Mouse (Mus musculus) bone marrow, adult 2 months (tissue): ENCODE measurements around the gene Tex19.1. TPM values are rescaled to one million over a fixed set of nuclear protein-coding genes. Genes with fewer than 3 reads are reported as not detected.
"Not testable (repeated sequence)": the region's sequence is repeated elsewhere in the genome, so short reads cannot be mapped to it uniquely, and the experiment has no call there.

Experiments
- H3K27ac ChIP-seq: fragments of 200-500 bp; 2 replicates; pipeline ENCODE4 v1.5.1; 2012; ENCODE audit warnings: low read depth, mild to moderate bottlenecking, control low read depth, inconsistent platforms, low read length; ENCODE audit not compliant: control insufficient read depth, poor library complexity, insufficient read depth
- H3K4me1 ChIP-seq: fragments of 200-500 bp; 2 replicates; pipeline ENCODE4 v1.6.1; 2011; ENCODE audit warnings: low read length; ENCODE audit not compliant: control insufficient read depth, insufficient read depth
- H3K4me3 ChIP-seq: fragments of 200-500 bp; replicated peaks from 2 replicates; pipeline ENCODE3; 2011; ENCODE audit warnings: mild to moderate bottlenecking, low read depth, low read length, control low read depth; ENCODE audit not compliant: control insufficient read depth
- CTCF ChIP-seq: fragments of 200-500 bp; IDR thresholded peaks from 2 replicates; pipeline ENCODE4 v1.5.1; 2011; ENCODE audit warnings: low read length, control low read depth; ENCODE audit not compliant: control insufficient read depth, insufficient read depth
- POLR2A ChIP-seq: fragments of 200-500 bp; IDR thresholded peaks from 2 replicates; pipeline ENCODE4 v1.6.1; 2011; ENCODE audit warnings: low read depth, mild to moderate bottlenecking, control low read depth, low read length, borderline replicate concordance; ENCODE audit not compliant: control insufficient read depth
- WGBS: fragments of 180-500 bp; shearing (Covaris S2); methylation state at CpG from one replicate; pipeline ENCODE4 v1.1.7; 2018; 5-methylcytosine and 5-hydroxymethylcytosine counted together
- polyA plus RNA-seq: library from polyadenylated mRNA; stranded (reverse); fragments of >200 nt; gene quantifications from 2 replicates; pipeline ENCODE4 v1.2.4, GENCODE M21; 2011; ENCODE audit warnings: low replicate concordance; ENCODE audit not compliant: missing spikeins, insufficient read depth, insufficient read length

Tex19.1 gene
- polyA plus RNA-seq = 6.6 TPM in 1 of 2 replicates, not detected in the other

DNA sequence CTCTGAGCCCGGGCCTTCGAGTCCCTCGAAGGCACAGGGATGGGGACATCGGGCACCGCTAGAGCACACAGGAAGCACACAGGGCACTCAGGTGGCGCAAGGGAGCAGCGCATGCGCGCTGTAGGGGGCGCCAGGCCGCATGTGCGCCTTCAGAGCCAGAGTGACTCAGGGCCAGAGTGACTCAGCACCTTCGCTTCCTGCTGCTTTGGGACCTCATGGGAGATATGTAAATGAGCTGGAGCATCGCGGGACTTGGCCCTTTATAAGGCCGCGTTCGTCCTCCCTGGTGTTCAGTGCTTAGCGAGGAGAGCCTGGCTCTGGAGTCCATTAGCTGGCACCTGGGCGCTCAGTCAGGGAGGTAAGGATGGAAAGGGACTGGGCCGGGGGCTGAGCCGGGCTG is at the start of gene Tex19.1:
Gene Tex19.1 (plus strand): TSS at position 279 of the 400 bp plus-strand sequence.
- no peak within 1 kb of the TSS for H3K27ac ChIP-seq
- H3K4me1 ChIP-seq = no peaks in the 10 kb centered on the region
- TF ChIP-seq CTCF = no peak
- TF ChIP-seq POLR2A = no peak
- 94% methylated on average over 22 of the region's 22 CpGs for WGBS
- H3K4me3 ChIP-seq = no peak within 1 kb of the TSS

DNA sequence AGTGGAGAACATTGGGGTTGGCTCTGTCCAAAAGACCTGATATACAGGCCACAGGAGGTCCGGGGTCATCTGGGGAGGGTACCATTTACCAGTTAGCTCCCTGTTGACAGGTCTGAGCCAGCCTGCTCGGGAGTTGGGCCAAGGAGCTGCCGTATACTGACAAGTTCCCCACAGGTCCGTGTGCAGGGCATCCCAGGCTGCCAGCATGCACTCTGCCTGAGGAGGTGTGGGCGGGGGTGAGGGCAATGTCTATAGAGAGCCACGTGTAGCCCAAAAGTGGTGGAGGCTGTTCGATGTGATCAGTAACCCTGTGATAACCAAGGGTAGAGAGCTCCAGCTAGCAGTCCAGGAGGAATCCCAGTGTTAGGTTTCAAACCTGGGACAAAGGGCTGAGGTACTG is 46.2 kb upstream of the Tex19.1 start:
- 37% methylated on average over 7 of the region's 7 CpGs for WGBS
- Histone ChIP-seq H3K4me1 (no peaks in the 10 kb centered on the region; the same call in 1 of the 2 replicates), H3K27ac (no peak overlapping the region), H3K4me3 (no peak overlapping the region)
- TF ChIP-seq CTCF (no peak), POLR2A (no peak)

DNA sequence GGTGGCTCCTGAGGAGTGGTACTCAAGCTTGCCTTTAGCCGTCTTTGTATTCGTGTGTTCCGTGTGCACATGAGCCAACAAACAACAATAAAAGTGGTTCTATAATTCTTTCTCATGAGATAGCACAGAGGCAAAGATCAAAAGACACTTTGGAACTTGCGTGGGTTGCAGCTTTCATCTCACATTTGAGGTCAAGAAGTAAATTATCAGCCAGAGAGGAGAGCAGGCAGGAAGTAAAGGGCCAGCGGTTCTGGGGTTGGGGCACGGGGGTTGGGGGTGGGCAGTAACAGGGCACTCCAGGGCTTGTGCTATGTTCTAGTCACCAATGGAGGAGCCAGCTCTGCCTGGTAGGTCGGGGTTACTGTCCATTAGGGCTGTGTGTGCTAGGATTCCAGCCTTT is 45.3 kb upstream of the Tex19.1 start:
- no peak overlapping the region for H3K27ac ChIP-seq
- TF ChIP-seq POLR2A = no peak
- WGBS = 36% methylated on average over 7 of the region's 7 CpGs
- no peak overlapping the region for H3K4me3 ChIP-seq
- no peaks in the 10 kb centered on the region; the same call in 1 of the 2 replicates for H3K4me1 ChIP-seq

DNA sequence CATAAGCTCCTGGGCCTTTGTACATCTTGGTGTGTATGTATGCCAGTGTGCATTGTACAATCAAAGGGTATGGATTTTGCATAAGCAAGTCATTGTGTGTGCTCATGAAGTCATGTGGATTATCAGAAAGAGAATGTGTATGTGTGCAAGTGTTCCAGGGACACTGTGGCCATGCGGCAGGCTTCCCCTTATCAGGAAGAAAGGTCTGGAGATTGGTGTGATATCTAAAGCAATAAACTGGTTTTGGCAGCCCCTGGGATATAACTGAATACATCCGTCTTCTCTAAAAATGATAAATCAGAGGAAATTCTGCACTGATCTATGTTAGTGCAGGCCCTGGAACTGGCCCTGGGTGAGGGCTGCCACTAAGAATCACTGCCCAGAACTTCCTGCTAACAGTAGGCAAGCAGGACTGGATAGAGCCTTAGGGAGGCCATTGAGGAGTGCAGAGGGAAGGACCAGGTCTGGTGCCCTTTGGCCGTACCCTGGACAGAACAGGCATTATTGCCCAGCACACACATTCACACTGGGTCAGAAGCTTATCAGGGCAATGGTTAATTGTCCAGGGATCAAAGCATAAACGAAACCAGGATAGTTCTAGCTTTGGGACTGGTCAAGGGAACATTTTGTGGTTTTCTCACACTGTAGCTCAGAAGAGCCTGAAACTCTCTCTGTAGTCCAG is 44.7 kb upstream of the Tex19.1 start:
- Histone ChIP-seq H3K4me3 (no peak overlapping the region), H3K27ac (no peak overlapping the region), H3K4me1 (no peaks in the 10 kb centered on the region; the same call in 1 of the 2 replicates)
- 63% methylated on average over 4 of the region's 4 CpGs for WGBS
- TF ChIP-seq POLR2A (no peak), CTCF (no peak)

DNA sequence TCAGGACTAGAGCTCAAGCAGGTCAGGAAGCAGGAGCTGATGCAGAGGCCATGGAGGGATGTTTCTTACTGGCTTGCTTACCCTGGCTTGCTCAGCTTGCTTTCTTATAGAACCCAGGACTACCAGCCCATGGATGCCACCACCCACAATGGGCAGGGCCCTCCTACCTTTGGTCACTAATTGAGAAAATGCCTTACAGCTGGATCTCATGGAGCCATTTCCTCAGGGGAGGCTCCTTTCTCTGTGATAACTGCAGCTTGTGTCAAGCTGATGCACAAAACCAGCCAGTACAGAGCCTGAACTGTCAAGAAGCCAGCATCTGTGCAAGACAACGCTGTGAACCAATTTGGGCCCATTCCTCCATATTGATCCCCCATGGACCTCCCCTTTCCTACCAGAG is 38.7 kb upstream of the Tex19.1 start:
- not testable (repeated sequence) for H3K4me1 ChIP-seq, H3K27ac ChIP-seq, H3K4me3 ChIP-seq
- 78% methylated on average over 1 of the region's 1 CpGs for WGBS

DNA sequence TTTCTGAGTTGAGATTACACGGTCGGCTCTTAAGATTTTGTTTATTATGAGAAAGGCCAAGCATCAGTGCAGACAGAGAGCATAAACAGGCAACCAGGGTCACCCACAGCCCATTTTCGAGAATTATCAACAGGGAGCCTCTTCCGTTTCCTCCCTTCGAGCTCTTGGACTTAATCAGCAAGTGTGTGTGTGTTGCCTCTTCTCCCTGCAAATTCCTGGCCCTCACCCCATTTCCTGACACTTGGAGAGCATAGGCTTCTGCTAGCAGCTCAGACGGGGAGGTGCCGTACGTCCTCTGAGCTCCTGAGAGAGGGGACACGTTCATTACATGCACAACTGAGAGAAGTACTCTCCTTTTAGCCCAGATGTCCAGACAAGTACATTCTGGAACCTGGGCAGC is 37.9 kb upstream of the Tex19.1 start:
- H3K27ac ChIP-seq = no peak overlapping the region
- H3K4me3 ChIP-seq = no peak overlapping the region
- 77% methylated on average over 9 of the region's 9 CpGs for WGBS
- TF ChIP-seq CTCF (no peak), POLR2A (no peak)
- H3K4me1 ChIP-seq = no peaks in the 10 kb centered on the region

DNA sequence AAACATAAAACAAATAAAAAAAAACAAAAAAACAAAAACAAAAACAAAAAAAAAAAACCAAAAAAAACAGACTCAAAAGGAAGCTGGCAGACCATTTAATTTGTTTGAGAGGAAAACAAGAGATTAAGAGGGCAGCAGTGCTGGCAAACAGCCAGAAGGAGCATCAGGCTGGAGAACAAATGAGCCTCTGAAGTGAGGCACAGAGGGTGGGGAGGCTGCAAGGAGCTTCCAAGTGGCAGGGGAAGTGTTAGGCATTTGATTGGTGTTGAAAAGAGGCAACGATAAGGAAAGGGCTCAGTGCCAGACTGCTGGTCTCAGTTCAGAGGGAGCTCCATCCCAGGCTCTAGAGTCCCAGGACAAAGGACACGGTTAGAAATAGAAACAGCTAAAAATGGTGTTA is 36.0 kb upstream of the Tex19.1 start:
- TF ChIP-seq CTCF (no peak), POLR2A (no peak)
- Histone ChIP-seq H3K4me1 (no peaks in the 10 kb centered on the region), H3K27ac (no peak overlapping the region), H3K4me3 (no peak overlapping the region)
- WGBS = 32% methylated on average over 2 of the region's 2 CpGs

DNA sequence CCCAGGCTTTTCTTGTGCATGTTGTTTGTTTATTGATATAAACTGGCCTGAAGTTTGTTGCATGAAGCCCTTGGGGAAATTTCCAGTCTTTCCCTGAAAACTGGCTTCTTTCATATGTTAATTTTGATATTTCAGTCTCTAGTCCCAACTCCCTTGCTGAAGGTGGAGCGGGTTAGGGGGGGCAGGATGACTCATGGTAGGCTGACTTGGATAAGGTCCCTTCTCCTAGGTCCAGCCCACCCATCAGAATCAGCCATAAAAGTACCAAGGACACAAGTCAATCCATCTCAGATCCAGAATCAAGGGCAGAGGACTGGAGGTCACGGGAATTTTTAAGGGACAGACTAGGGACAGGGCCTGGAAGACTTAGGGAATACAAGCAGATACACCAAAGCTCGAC is 34.9 kb upstream of the Tex19.1 start:
- H3K27ac ChIP-seq = no peak overlapping the region
- H3K4me3 ChIP-seq = no peak overlapping the region
- 76% methylated on average over 3 of the region's 3 CpGs for WGBS
- no peaks in the 10 kb centered on the region for H3K4me1 ChIP-seq
- TF ChIP-seq POLR2A (no peak), CTCF (no peak)

DNA sequence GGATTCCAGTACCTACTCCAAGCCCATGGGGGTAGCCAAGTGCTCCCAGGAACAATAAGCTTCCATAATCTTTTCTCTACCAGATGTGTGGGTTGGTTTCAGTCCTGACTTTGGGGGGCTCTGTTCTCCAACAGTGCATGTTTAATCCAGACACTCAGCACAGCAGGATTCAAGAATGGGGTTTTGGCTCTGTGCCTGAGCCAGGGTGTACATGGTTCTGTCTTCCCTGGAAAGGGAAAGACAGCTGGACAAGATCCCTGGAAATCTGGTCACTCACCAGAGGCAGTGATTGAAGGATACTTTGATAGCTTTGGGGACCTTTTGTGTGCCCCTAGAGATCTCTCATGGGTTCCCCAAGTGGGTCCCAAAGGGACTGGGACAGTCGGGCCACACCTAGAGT is 34.3 kb upstream of the Tex19.1 start:
- H3K4me3 ChIP-seq = no peak overlapping the region
- H3K27ac ChIP-seq = no peak overlapping the region
- no peaks in the 10 kb centered on the region for H3K4me1 ChIP-seq
- 59% methylated on average over 1 of the region's 1 CpGs for WGBS
- TF ChIP-seq POLR2A (no peak), CTCF (no peak)
